Mouse (Mus musculus): Measurements from ENCODE around the gene Ptprh.
"Not testable (repeated sequence)": the region's sequence is repeated elsewhere in the genome, so short reads cannot be mapped to it uniquely, and the experiment has no call there.

Gene Ptprh

DNA sequence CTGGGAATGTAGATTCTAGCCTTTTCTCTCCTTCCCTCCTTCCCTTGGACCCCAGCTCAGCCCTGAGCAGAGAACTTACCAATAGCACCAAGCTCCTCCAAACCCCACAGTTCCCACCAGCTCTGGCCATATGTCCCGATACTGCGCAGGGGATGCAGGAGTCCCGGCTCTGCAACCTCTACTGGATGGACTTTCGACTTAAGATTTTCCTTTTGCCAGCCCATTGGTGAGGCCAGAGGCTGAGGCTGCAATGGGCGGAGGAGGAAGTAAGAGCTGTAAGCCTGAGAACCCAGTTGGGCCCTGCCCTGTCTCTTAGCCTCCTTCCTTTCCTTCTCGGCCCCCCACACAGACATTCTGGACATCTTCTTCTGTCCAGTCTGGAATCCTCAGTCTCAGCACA lies 872 bp downstream of the Ptprh start:
- DNase-seq (ENCODE audit: low read depth): no peak

DNA sequence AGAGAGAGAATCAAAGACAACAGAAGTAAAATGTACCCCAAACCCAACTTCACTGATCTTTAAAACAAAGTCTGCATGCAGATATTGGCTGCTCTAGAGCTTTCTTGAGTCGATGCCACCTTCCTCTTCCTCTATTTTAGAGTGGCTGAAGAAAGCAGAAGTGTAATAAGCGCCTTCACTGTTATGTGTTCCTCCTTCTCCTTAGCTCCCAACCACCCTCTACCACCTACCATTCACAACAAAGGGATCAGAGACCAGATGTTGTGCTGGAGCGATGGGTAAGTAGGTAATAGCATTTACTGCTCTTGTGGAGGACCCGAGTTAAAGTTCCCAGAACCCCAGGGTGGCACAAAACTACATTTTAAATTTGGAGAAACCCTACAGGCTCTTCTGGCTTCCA lies 6.8 kb downstream of the Ptprh start:
- DNase-seq (ENCODE audit: low read depth): not testable (repeated sequence)

DNA sequence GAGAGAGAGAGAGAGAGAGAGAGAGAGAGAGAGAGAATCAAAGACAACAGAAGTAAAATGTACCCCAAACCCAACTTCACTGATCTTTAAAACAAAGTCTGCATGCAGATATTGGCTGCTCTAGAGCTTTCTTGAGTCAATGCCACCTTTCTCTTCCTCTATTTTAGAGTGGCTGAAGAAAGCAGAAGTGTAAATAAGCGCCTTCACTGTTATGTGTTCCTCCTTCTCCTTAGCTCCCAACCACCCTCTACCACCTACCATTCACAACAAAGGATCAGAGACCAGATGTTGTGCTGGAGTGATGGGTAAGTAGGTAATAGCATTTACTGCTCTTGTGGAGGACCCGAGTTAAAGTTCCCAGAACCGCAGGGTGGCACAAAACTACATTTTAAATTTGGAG lies 22.4 kb downstream of the Ptprh start:
- DNase-seq (ENCODE audit: low read depth): not testable (repeated sequence)

DNA sequence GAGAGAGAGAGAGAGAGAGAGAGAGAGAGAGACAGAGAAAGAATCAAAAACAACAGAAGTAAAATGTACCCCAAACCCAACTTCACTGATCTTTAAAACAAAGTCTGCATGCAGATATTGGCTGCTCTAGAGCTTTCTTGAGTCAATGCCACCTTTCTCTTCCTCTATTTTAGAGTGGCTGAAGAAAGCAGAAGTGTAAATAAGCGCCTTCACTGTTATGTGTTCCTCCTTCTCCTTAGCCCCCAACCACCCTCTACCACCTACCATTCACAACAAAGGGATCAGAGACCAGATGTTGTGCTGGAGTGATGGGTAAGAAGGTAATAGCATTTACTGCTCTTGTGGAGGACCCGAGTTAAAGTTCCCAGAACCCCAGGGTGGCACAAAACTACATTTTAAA lies 31.5 kb downstream of the Ptprh start:
- DNase-seq (ENCODE audit: low read depth): not testable (repeated sequence)

DNA sequence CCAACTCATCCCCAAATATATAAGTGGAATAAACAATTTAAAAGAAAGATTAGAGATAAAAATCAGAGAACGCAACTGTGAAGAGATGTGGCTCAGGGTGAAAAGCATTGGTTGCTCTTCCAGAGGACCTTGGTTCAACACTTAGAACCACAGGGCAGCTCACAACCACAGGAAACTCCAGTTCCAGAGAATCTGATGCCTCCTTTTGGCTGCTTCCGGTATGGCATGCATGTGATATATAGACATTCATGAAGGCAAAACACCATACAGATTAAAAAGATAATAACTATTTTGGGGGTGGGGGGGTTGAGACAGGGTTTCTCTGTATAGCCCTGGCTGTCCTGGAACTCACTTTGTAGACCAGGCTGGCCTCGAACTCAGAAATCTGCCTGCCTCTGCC lies 41.2 kb downstream of the Ptprh start:
- no peak for DNase-seq (ENCODE audit: low read depth)

DNA sequence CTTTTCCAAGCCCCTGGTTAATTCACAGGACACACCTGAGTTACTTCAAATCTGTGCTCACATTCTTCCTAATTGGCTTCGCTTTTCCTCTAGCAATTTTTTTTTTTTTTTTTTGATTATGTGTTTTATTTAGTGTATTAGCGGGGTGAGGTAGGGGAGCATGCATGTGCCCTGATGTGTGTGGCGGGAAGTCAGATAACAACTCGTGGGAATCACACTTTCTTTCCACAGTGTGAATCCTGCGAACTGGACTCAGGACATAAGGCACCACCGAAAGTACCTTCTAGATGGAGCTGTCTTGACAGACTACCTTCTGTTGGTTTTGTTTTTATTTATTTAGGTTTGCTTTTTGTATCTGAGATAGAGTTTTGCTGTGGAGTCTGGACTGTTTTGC lies 46.7 kb downstream of the Ptprh start:
- no peak for DNase-seq (ENCODE audit: low read depth)

DNA sequence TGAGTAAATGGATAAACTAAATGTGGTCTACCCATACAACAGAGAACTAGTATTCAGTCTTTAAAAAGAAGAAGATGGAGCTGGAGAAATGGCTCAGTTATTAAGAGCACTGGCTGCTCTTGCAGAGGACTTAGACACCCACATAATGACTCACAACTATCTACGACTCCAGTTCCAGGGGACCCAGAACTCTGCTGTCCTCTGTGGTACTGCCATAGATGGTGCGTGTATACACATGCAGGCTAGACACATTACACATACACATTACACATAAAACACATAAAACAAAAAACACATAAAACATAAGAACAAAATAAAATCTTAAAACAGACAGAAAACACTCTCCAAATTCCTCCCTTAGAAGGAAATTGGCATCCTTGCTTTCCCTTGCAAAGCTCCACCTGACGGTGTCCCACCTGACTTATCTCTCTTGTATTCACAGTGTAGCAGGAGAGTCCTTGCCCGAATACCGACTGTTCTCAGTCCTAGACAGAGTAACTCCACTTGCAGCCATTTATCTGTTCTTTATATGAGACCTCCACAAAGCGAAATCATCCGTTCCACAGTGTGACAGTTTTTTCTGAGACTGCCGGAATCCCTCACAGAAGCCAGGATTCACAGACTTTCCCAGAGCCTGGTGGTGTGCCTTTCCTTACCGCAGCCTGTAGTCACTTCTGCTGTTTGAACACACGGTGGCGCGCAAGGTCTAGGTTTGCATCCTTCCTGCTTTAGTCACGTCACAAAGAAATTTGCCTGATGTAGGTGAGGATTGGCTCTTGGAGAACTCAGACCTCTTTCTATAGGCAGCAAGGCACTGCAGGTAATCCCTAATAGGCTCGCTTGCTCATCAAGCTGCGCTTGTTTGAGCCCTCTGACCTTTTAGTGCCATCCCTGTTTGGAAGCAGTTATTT lies 47.3 kb downstream of the Ptprh start:
- peak; percentile 92 for DNase-seq (ENCODE audit: low read depth)

DNA sequence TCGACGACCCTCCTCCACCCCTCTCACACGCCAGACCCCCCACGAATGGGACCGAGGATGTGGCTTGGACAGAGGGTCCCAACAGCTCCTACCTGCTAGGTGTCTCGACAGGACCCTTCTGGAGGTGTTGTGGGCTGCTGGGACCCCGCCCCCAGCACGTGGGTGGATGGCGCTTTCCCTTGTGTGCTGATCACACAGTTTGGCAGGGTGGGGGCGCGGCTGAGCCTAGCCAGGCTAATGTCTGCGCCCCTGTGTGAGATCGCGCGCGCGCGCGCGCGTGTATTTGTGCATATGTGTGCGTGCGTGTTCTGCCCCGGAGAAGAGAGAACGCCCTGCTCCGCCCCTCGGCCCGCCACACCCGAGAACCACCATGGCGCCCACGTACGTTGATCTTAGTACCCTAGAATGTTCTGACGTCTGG lies 56.6 kb downstream of the Ptprh start, which contains the start of gene Syt5:
Syt5 (minus strand) TSS at position 321 of the 421 bp plus-strand sequence.
- DNase-seq (ENCODE audit: low read depth): peak; percentile 10

DNA sequence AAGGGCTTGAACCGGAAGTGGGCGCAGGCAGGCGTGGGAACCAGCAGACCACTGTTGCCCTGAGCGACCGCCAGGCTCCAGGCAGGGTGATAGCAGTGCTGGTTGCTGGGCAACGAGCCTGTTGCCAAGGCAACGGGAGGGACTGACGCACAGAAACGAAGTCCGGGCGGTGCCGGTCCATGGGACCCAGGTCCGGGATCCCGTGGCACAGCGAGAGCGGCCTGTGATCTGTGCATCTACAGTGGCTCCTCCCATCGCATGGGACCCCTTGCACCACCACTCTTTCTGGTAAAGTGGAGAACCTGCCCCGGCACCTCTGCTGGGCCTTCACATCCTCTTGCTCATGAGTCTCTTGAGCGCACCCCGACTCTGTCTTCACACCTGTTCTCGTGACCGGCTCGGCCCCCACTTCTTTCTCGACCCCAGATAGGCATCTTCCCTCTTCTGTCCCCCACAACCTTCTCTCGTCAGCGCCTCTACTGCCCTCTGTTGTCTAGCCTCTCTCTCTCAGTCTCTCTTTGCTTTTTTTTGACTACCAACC lies 57.2 kb downstream of the Ptprh start:
- peak; percentile 22 for DNase-seq (ENCODE audit: low read depth)

DNA sequence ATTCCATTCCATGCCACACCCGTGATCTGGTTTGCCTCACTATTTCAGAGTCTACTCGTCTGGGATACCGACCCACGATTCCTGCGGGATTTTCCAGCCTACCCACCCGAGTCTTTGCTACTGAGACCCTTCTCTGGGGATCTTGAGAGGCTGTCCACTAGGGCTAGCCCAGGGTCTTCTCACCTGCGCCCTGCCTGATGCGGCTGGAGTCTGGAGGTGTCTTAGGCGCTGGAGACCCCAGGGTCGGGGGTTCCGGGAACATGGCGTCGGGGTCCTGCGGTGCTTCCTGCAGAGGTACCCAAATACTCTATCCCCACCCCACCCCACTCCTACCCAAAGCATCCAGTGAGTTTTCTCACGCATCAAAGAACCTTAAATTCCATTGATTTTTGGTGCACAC lies 57.8 kb downstream of the Ptprh start:
- DNase-seq (ENCODE audit: low read depth): no peak

DNA sequence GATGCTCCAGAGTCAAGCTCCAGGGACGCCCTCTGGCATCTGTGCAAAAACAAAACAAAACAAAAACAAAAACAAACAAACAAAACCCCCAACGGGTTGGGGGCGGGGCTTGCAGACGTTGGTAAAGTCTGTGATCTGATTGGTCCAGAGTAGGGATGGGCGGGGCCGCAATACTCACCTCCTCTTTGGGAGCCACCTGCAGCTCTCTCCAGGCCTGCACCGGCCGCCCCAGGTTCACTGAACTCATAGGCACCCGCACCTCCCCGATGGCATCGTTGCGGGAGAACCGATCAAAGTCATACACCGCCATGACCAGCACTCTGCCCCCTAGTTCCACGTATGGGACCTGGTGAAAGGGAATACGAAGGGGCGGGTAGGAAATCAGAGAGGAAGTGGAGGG lies 61.8 kb downstream of the Ptprh start:
- no peak for DNase-seq (ENCODE audit: low read depth)

DNA sequence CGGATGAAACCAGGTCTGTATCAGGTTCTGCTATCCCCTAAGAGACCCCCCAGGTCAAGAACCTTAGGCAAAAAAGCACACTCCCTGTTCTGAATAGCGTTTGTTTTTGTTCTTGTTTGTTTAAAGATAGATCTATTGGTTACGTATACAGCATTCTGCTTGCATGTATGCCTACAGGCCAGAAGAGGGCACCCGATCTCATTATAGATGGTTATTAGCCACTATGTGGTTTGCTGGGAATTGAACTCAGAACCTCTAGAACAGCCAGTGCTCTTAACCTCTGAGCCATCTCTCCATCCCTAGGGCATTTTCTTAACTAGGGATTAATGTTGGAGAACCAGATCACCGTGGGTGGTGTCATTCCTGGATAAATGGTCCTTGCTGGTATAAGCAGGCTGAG lies 62.5 kb downstream of the Ptprh start:
- DNase-seq (ENCODE audit: low read depth): no peak

DNA sequence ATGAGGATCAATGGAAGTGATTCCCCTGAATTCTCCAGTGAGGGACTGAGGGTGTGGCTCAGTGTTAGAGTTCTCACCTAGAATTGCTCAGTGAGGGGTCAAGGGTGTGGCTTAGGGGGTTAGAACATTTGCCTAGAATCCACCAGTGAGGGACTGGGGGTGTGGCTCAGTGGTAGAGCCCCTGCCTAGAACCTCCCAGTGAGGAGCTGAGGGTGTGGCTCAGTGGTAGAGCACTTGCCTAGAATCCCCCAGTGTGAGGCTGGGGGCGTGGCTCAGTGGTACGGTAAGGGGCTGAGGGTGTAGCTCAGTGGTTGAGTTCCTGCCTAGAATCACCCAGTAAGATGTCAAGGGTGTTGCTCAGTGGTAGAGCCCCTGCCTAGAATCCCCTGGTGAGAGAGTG lies 64.8 kb downstream of the Ptprh start:
- no peak for DNase-seq (ENCODE audit: low read depth)

DNA sequence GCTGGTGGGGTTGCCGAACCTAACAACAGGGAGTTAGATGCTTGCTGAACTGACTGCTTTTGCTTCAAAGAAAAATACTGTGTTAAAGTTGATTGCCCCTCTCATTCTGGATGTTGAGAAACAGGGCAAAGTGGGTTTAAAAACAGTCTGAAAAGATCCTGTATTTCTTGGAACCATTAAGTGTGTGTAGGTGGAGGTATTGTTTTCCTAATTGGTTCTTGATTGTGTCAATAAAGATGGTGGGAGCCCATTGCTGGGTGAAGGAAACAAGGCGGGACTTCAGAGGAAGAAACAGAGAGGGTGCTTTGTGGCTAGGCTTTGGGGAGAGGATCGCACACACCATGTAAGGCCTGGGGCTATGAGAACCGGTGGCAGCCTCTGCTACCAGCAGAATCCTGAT lies 66.7 kb downstream of the Ptprh start:
- no peak for DNase-seq (ENCODE audit: low read depth)

DNA sequence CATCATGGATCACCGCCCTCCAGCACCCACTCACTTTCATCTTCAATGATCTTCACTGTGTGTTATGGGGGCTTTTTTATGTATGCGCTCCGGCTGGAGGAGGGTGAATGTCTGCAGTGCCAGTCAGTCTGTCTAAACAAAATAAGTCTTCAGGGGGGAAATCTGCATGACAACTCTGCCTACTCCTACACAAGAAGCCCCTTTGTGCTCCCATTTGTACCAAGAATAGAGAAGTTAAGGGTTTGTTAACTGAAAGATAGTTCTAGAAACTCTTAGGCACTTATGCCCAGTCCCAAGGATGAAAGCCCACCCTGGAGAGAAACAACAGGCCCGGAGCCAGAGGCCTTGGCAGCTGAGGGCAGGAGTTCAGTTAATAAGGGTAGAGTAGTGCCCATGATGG lies 67.5 kb downstream of the Ptprh start:
- no peak for DNase-seq (ENCODE audit: low read depth)

DNA sequence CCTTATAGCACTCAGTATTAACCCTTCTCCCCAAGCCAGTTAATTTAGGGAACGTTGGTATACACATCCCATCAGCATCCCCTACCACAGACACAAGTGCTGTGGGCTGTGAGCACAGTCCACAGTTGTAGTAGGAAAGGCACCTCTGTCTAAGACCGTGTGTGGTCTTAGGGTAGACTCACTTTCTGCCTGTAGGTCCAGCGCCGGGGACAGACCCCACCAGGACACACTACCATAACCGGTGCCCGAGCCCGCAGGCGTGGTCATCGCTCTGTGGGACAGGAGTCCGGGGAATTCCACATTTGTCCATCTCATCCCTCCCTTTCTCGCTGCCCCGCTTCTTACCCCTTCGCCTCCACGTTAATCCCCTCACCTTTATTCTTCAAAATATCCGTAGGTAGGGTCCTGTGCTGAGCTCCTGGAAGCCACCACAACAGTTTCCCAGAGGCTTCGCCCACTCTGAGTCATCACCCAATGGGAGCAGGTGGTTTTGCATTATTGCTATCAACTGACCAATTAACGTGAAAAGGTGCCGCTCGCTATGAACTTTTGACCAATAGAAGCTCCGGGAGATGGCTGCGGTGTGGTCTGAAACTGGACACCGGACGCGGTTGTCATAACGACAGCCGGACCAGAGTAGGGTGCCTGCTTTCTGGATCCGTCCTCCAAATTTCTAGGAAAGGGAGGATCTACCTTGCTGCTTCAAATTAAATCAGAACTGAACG lies 71.7 kb downstream of the Ptprh start, which contains the start of gene Dnaaf3:
Dnaaf3 (minus strand) TSS at position 449 of the 725 bp plus-strand sequence.
- no peak for DNase-seq (ENCODE audit: low read depth)

DNA sequence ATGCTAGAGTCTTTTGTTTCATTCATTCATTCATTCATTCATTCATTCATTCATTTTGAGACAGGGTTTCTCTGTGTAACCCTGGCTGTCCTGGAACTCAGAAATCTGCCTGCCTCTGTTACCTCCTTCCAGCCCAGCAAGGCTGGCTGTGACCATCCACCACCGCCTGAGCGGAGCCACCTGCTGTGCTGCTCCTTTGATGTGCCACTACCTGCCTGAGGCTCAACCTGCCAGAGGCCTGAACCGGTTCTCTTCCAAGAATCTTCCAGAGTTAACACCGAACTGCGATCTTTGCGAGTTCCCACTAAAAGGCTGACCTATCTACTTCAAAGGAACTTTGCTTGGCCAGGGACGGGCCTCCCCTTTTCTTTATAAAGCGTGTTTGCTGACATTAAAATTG lies 73.7 kb downstream of the Ptprh start:
- DNase-seq (ENCODE audit: low read depth): not testable (repeated sequence)

DNA sequence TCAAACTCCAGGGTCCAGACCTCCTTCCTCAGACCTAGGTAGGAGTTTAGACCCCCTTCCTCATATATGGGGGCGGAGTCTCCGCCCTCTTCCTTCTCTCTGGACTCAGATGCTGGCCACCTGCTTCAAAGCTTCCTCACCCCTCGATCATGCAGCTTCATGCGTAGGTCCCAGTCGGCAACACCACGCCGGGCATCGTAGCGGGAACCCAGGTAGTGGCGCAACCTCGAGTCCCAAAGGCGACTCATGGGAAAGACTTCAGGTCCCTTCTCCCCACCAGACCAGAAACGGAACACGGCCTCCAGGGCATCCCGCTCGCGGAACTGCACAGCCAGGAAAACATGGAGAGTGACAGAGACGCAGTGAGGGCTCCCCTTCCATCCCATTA lies 76.5 kb downstream of the Ptprh start:
- DNase-seq (ENCODE audit: low read depth): no peak

DNA sequence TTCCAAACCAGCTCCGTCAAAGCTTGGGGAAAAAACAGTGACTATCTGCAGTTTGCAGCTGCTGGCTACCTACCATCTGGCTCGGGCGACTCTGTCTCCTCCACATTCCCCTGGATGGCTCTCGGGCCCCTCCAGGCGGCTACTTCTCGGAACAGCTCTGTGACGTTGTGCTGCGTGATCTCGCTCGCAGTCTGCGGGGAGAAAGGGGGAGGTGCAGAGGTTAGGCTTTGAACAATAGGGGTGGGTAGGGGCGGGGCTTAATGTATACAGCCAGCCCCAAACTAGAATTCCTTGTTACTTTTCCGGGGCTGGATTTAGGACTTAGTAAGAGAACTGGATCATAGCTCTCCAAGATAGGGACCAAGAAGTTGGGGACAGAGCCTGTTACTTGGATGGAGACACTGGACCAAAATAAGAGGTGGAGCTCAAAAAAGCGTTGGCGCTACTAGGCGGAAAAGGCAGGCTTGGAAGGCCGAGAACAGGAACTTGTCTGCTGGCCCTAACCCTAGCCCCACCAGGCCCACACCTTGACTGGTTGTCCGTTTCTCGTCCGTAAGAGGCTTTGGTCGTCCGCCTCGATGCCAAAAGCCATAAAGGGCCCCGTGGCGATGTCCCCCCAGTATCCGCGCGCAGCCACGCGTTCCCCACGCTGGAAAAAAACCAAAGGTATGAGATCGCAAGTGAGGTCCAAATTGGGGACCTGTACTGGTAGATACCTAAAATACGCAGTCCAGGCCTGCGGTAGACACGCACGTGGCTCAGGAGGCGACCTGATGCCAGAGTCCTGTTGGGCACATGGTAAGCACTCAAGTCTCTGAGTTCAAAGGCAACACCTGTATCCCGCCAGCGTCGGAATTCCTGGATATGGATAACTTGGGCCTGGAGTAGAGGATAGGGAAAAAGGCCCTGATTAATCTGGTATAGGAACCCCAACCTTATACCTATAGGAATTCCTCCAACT lies 77.2 kb downstream of the Ptprh start:
- DNase-seq (ENCODE audit: low read depth): peak; percentile 89

DNA sequence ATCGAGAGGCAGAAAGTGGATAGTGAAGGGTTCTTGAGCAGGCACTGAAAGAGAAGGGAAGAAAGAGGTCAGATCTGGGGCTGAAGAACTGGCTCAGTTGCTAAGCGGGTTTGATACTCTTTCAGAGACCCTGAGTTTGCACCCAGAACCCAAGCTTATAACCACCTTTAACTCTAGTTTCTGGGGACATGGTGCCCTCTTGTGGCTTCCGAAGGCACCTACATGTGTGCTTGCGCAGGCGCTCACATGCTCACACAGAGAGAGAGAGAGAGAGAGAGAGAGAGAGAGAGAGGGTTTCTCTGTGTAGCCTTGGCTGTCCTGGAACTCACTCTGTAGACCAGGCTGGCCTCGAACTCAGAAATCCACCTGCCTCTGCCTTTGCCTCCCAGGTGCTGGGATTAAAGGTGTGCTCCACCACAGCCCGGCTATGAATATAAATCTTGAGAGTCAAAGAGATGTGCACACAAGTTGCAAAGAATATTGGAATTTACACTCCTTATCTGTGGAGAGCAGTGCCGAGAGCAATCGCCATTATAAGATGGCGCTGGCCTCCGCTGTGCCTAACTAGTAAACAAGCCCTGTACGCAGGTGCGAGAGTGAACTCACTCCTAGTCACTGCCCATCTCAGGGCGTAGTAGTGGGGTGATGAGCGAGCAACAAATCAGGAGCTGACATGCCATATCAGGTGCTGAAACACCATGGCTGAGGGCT lies 79.5 kb downstream of the Ptprh start, which contains the start of gene Tnni3:
Tnni3 (minus strand) TSS at position 18 of the 711 bp plus-strand sequence.
- DNase-seq (ENCODE audit: low read depth): peak; percentile 85

Data from naive thymus-derived CD4-positive, alpha-beta T cell, adult 2 months (primary cell).